Mouse (Mus musculus) hematopoietic stem cell, adult 5-6 weeks (primary cell): ENCODE results near the gene Tuft1. TPM values are rescaled to one million over a fixed set of nuclear protein-coding genes. Genes with fewer than 3 reads are reported as not detected.
"Not testable (repeated sequence)": the region's sequence is repeated elsewhere in the genome, so short reads cannot be mapped to it uniquely, and the experiment has no call there.

ENCODE experiments used
- ATAC-seq, 2 experiments: fragments of 125-278 bp in 1 of 2; replicated peaks in 1 of 2; 2 replicates each; pipeline ENCODE4 v1.8.0; 2016 to 2017; ENCODE audit warnings: inconsistent platforms in 2 of 2, mild to moderate bottlenecking in 2 of 2, moderate number of reproducible peaks in 2 of 2, low read depth in 1 of 2, moderate TSS enrichment in 1 of 2; ENCODE audit not compliant: low FRiP score in 2 of 2, poor library complexity in 2 of 2, severe bottlenecking in 2 of 2, insufficient read depth in 1 of 2, low TSS enrichment in 1 of 2
- total RNA-seq: library from RNA; stranded (forward); fragments of 172-1452, 232-1000 nt; gene quantifications from 2 replicates; pipeline ENCODE4 v1.2.3, GENCODE M21; 2017

The Tuft1 gene
- 4.6 and 17.6 TPM in 2 replicates for total RNA-seq

GRCm38 (mm10) chr3:94658740-94659095, at the start of gene Tuft1:
Gene Tuft1, minus strand, starts transcription at chr3:94658872.
- ATAC-seq, result peak; percentile 91 to 93

- ATAC-seq, result peak; percentile 42 to 60; a peak in 2 of 4 replicates
Measured at GRCm38 (mm10) chr3:94703364-94703763, 44.7 kb upstream of the Tuft1 start.

- ATAC-seq, result no peak
Measured at GRCm38 (mm10) chr3:94702856-94703255, 44.2 kb upstream of the Tuft1 start.

GRCm38 (mm10) chr3:94702163-94702810, 43.6 kb upstream of the Tuft1 start:
- peak; percentile 38 to 52; a peak in 2 of 4 replicates for ATAC-seq

- ATAC-seq, result not testable (repeated sequence)
Measured at GRCm38 (mm10) chr3:94696257-94696656, 37.6 kb upstream of the Tuft1 start.

- ATAC-seq, result not testable (repeated sequence)
Measured at GRCm38 (mm10) chr3:94695591-94695990, 36.9 kb upstream of the Tuft1 start.

GRCm38 (mm10) chr3:94693874-94694273, 35.2 kb upstream of the Tuft1 start:
- peak; percentile 35 to 43; a peak in 1 of 4 replicates for ATAC-seq

- ATAC-seq, result no peak
Measured at GRCm38 (mm10) chr3:94693329-94693825, 34.7 kb upstream of the Tuft1 start, which contains the start of gene Selenbp2. Gene Selenbp2, plus strand, starts transcription at chr3:94693556.

GRCm38 (mm10) chr3:94691694-94692093, 33.0 kb upstream of the Tuft1 start:
- ATAC-seq, result not testable (repeated sequence)

- ATAC-seq, result no peak
Measured at GRCm38 (mm10) chr3:94690616-94691247, 32.1 kb upstream of the Tuft1 start.

- ATAC-seq, result not testable (repeated sequence)
Measured at GRCm38 (mm10) chr3:94690162-94690561, 31.5 kb upstream of the Tuft1 start.

GRCm38 (mm10) chr3:94689195-94689594, 30.5 kb upstream of the Tuft1 start:
- not testable (repeated sequence) for ATAC-seq

- not testable (repeated sequence) for ATAC-seq
Measured at GRCm38 (mm10) chr3:94688698-94689097, 30.0 kb upstream of the Tuft1 start.

GRCm38 (mm10) chr3:94685989-94686772, 27.5 kb upstream of the Tuft1 start:
- peak in 1 of 2 experiments; percentile 62; a peak in 2 of 4 replicates for ATAC-seq

GRCm38 (mm10) chr3:94683646-94684045, 25.0 kb upstream of the Tuft1 start:
- ATAC-seq, result no peak

- no peak for ATAC-seq
Measured at GRCm38 (mm10) chr3:94680783-94681182, 22.1 kb upstream of the Tuft1 start.

GRCm38 (mm10) chr3:94680032-94680431, 21.4 kb upstream of the Tuft1 start:
- not testable (repeated sequence) for ATAC-seq

- no peak for ATAC-seq
Measured at GRCm38 (mm10) chr3:94679351-94679841, 20.7 kb upstream of the Tuft1 start.
